Mouse (Mus musculus) myocyte (in vitro differentiated cells): ENCODE measurements around the gene Phlpp1. TPM values are rescaled to one million over a fixed set of nuclear protein-coding genes. Genes with fewer than 3 reads are reported as not detected.

Source experiments
- H3K27me3 ChIP-seq: one replicate; pipeline ENCODE4 v1.6.1; 2011; ENCODE audit not compliant: control insufficient read depth, insufficient read depth, insufficient read length
- H3K36me3 ChIP-seq: one replicate; pipeline ENCODE4 v1.6.1; 2011; ENCODE audit not compliant: control insufficient read depth, insufficient read depth
- H3K4me2 ChIP-seq: one replicate; pipeline ENCODE4 v1.6.1; 2011; ENCODE audit warnings: low read depth, control low read depth
- H3K4me3 ChIP-seq: one replicate; pipeline ENCODE4 v1.5.1; 2011; ENCODE audit warnings: mild to moderate bottlenecking, control low read depth, moderate library complexity
- H3K79me2 ChIP-seq: one replicate; pipeline ENCODE4 v1.6.1; 2011; ENCODE audit not compliant: control insufficient read depth, insufficient read depth
- H3ac ChIP-seq: one replicate; pipeline ENCODE4 v1.6.1; 2011; ENCODE audit not compliant: control insufficient read depth, insufficient read length
- CEBPB ChIP-seq: IDR thresholded peaks from 2 replicates; pipeline ENCODE4 v1.6.1; 2011; ENCODE audit warnings: mild to moderate bottlenecking, moderate library complexity; ENCODE audit not compliant: poor library complexity, insufficient read depth, severe bottlenecking
- E2F4 ChIP-seq: IDR thresholded peaks from one replicate; pipeline ENCODE4 v1.6.1; 2011; ENCODE audit warnings: mild to moderate bottlenecking, control low read depth, moderate library complexity; ENCODE audit not compliant: insufficient read depth
- MAX ChIP-seq: IDR thresholded peaks from one replicate; pipeline ENCODE4 v1.6.1; 2011; ENCODE audit warnings: low read depth, mild to moderate bottlenecking, control low read depth
- MYOD1 ChIP-seq, 3 experiments: IDR thresholded peaks; one replicate each; pipeline ENCODE4 v1.6.1; 2011; ENCODE audit warnings: control low read depth in 2 of 3, low read depth in 2 of 3, mild to moderate bottlenecking in 2 of 3, moderate library complexity in 1 of 3; ENCODE audit not compliant: insufficient read length in 2 of 3, control insufficient read depth in 1 of 3
- MYOG ChIP-seq, 3 experiments: IDR thresholded peaks; one replicate each; pipeline ENCODE4 v1.6.1; 2011; ENCODE audit warnings: control low read depth in 2 of 3, low read depth in 2 of 3, mild to moderate bottlenecking in 2 of 3; ENCODE audit not compliant: insufficient read length in 2 of 3, control insufficient read depth in 1 of 3, insufficient read depth in 1 of 3
- POLR2A ChIP-seq: IDR thresholded peaks from one replicate; pipeline ENCODE4 v1.6.1; 2011; ENCODE audit warnings: low read depth, mild to moderate bottlenecking, control low read depth, moderate library complexity; ENCODE audit not compliant: insufficient read length
- POLR2AphosphoS2 ChIP-seq: IDR thresholded peaks from one replicate; pipeline ENCODE4 v1.6.1; 2011; ENCODE audit warnings: low read depth, control low read depth; ENCODE audit not compliant: insufficient read length
- REST ChIP-seq: IDR thresholded peaks from one replicate; pipeline ENCODE4 v1.6.1; 2011; ENCODE audit warnings: mild to moderate bottlenecking, control low read depth, moderate library complexity; ENCODE audit not compliant: insufficient read depth, insufficient read length
- SRF ChIP-seq: IDR thresholded peaks from one replicate; pipeline ENCODE4 v1.6.1; 2011; ENCODE audit warnings: low read depth; ENCODE audit not compliant: control insufficient read depth, insufficient read length
- TCF12 ChIP-seq: IDR thresholded peaks from one replicate; pipeline ENCODE4 v1.6.1; 2011; ENCODE audit warnings: mild to moderate bottlenecking, control low read depth; ENCODE audit not compliant: poor library complexity, insufficient read depth, severe bottlenecking
- TCF3 ChIP-seq: IDR thresholded peaks from one replicate; pipeline ENCODE4 v1.6.1; 2011; ENCODE audit warnings: low read depth, control low read depth; ENCODE audit not compliant: insufficient read length
- USF1 ChIP-seq: IDR thresholded peaks from one replicate; pipeline ENCODE4 v1.6.1; 2011; ENCODE audit warnings: low read depth, mild to moderate bottlenecking, control low read depth, moderate library complexity
- polyA plus RNA-seq: library from polyadenylated mRNA; unstranded; fragments of >200 nt; fragmentation: generic; extraction: Trizol; gene quantifications from one replicate; pipeline ENCODE4 v1.2.1, GENCODE M21; 2012; ENCODE audit warnings: missing spikeins

Phlpp1 gene
- polyA plus RNA-seq, 1 experiment, result 7.9 TPM

GRCm38 (mm10) chr1:106169741-106170265 lies 1.7 kb upstream of the Phlpp1 start:
- Histone ChIP-seq H3K36me3 (no peaks in the 10 kb centered on the region), H3K79me2 (peaks cover 21% of the 10 kb centered on the region), H3K4me3 (no peak overlapping the region), H3K4me2 (peak overlapping the region; percentile 69), H3ac (no peak overlapping the region), H3K27me3 (no peaks in the 10 kb centered on the region)
- TF ChIP-seq POLR2A, result no peak
- TF ChIP-seq MYOD1 (IDR thresholded peaks at IDR 0.05; ENCODE audit: control insufficient read depth in 1 of 3, insufficient read length in 2 of 3, low read depth in 2 of 3), result peak in 1 of 3 experiments; percentile 19

- TF ChIP-seq E2F4, result no peak
- no peak for TF ChIP-seq CEBPB
- no peak for TF ChIP-seq SRF
- peak in 2 of 3 experiments; percentile 15 to 54 for TF ChIP-seq MYOG (IDR thresholded peaks at IDR 0.05; ENCODE audit: control insufficient read depth in 1 of 3, insufficient read depth in 1 of 3, insufficient read length in 2 of 3, low read depth in 2 of 3)
- TF ChIP-seq REST, result no peak
- TF ChIP-seq MAX, result no peak
- no peak for TF ChIP-seq TCF12
- TF ChIP-seq POLR2AphosphoS2, result no peak
- no peak for TF ChIP-seq TCF3
- TF ChIP-seq POLR2A, result no peak
- peak in 2 of 3 experiments; percentile 27 to 54 for TF ChIP-seq MYOD1 (IDR thresholded peaks at IDR 0.05; ENCODE audit: control insufficient read depth in 1 of 3, insufficient read length in 2 of 3, low read depth in 2 of 3)
- TF ChIP-seq USF1, result no peak
- Histone ChIP-seq H3K79me2 (peaks cover 47% of the 10 kb centered on the region), H3ac (peak overlapping the region; percentile 95), H3K4me2 (peak overlapping the region; percentile 16), H3K4me3 (peak overlapping the region; percentile 39), H3K27me3 (no peaks in the 10 kb centered on the region), H3K36me3 (no peaks in the 10 kb centered on the region)
These were observed 864 bp downstream of the Phlpp1 start for GRCm38 (mm10) chr1:106172301-106172930.

GRCm38 (mm10) chr1:106172931-106173371 lies 1.4 kb downstream of the Phlpp1 start:
- no peak for TF ChIP-seq MYOD1 (IDR thresholded peaks at IDR 0.05; ENCODE audit: control insufficient read depth in 1 of 3, insufficient read length in 2 of 3, low read depth in 2 of 3)
- TF ChIP-seq REST, result no peak
- TF ChIP-seq TCF12, result no peak
- TF ChIP-seq POLR2A, result no peak
- no peak for TF ChIP-seq MYOG (IDR thresholded peaks at IDR 0.05; ENCODE audit: control insufficient read depth in 1 of 3, insufficient read depth in 1 of 3, insufficient read length in 2 of 3, low read depth in 2 of 3)
- Histone ChIP-seq H3K4me2 (peak overlapping the region; percentile 86), H3ac (peak overlapping the region; percentile 95), H3K79me2 (peaks cover 52% of the 10 kb centered on the region), H3K36me3 (no peaks in the 10 kb centered on the region), H3K4me3 (peak overlapping the region; percentile 39), H3K27me3 (no peaks in the 10 kb centered on the region)

GRCm38 (mm10) chr1:106173621-106174156 lies 2.1 kb downstream of the Phlpp1 start:
- Histone ChIP-seq H3K27me3 (no peaks in the 10 kb centered on the region), H3K36me3 (no peaks in the 10 kb centered on the region)

GRCm38 (mm10) chr1:106174598-106174997 lies 3.0 kb downstream of the Phlpp1 start:
- TF ChIP-seq USF1 (peak; percentile 53), POLR2AphosphoS2 (no peak)
- Histone ChIP-seq H3K4me3 (peak overlapping the region; percentile 39), H3ac (no peak overlapping the region), H3K36me3 (no peaks in the 10 kb centered on the region), H3K27me3 (no peaks in the 10 kb centered on the region), H3K4me2 (peak overlapping the region; percentile 86), H3K79me2 (peaks cover 63% of the 10 kb centered on the region)

More at GRCm38 (mm10) chr1:106173621-106174156, 2.1 kb downstream of the Phlpp1 start:
- TF ChIP-seq POLR2AphosphoS2 (no peak), E2F4 (no peak)
- Histone ChIP-seq H3ac (peak overlapping the region; percentile 95), H3K79me2 (peaks cover 56% of the 10 kb centered on the region), H3K4me3 (peak overlapping the region; percentile 39), H3K4me2 (peak overlapping the region; percentile 86)
